Mouse (Mus musculus): ENCODE measurements around the gene Gm13057. TPM values are rescaled to one million over a fixed set of nuclear protein-coding genes. Genes with fewer than 3 reads are reported as not detected.

The Gm13057 gene
- total RNA-seq (2023), result not detected

DNA sequence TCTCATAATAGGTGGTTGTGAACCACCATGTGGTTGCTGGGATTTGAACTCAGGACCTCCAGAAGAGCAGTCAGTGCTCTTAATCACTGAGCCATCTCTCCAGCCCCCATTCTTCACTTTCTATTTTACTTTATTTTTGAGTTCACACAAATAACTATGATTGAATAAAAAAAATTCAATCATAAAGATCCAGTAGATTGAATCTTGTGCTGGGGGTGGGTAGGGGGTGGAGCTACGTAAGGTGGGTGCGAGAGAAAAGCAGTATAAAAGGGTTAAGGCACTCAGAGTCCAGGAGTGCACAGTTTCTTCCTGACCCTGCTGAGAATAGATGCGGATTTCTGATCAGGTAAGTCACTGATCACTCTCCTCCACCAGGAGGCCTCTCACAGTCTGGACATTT is at the start of gene Gm13057, which contains the start of gene BC080695:
Gm13057 (plus strand) TSS at position 310 of the 400 bp plus-strand sequence.
BC080695 (plus strand) TSS at position 301 of the 400 bp plus-strand sequence.

DNA sequence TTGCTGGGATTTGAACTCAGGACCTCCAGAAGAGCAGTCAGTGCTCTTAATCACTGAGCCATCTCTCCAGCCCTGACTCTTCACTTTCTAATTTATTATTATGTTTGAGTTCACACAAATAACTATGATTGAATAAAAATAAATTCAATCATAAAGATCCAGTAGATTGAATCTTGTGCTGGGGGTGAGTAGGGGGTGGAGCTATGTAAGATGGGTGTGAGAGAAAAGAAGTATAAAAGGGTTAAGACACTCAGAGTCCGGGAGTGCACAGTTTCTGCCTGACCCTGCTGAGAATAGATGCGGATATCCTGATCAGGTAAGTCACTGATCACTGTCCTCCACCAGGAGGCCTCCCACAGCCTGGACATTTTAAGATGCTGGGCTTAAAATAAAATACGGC is 40.5 kb upstream of the Gm13057 start, which contains the start of gene Gm13043:
Gm13043 (plus strand) TSS at position 301 of the 400 bp plus-strand sequence.

DNA sequence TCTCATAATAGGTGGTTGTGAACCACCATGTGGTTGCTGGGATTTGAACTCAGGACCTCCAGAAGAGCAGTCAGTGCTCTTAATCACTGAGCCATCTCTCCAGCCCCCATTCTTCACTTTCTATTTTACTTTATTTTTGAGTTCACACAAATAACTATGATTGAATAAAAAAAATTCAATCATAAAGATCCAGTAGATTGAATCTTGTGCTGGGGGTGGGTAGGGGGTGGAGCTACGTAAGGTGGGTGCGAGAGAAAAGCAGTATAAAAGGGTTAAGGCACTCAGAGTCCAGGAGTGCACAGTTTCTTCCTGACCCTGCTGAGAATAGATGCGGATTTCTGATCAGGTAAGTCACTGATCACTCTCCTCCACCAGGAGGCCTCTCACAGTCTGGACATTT is 15.9 kb upstream of the Gm13057 start, which contains the start of gene Gm13040:
Gm13040 (plus strand) TSS at position 301 of the 400 bp plus-strand sequence.

Other genes starting within 250 kb of the Gm13057 start
- gene Lrrc38, start 202.0 kb upstream of the Gm13057 start, total RNA-seq (2023), result not detected
- not detected for gene Pramel1, start 157.3 kb upstream of the Gm13057 start, total RNA-seq (2023)
- gene Pramef8, start 139.3 kb upstream of the Gm13057 start, total RNA-seq (2023), result 44.3 TPM
- not detected for gene Oog4, start 101.4 kb upstream of the Gm13057 start, total RNA-seq (2023)
- gene Gm13043, start 40.4 kb upstream of the Gm13057 start, total RNA-seq (2023), result not detected
- not detected for gene Gm13040, start 15.8 kb upstream of the Gm13057 start, total RNA-seq (2023)
- not detected for gene BC080695, start within 50 bp of the Gm13057 start, total RNA-seq (2023)
- gene Gm13083, start 63.3 kb downstream of the Gm13057 start, total RNA-seq (2023), result not detected
- not detected for gene Gm13088, start 105.5 kb downstream of the Gm13057 start, total RNA-seq (2023)
- gene Gm13089, start 151.0 kb downstream of the Gm13057 start, total RNA-seq (2023), result not detected
- gene Gm13078, start 167.7 kb downstream of the Gm13057 start, total RNA-seq (2023), result not detected
- not detected for gene Gm13023, start 237.6 kb downstream of the Gm13057 start, total RNA-seq (2023)

All from CD4-positive naive resting alpha-beta T cell, adult 57 days (primary cell).